Mouse (Mus musculus) kidney, adult 2 months (tissue): ENCODE measurements around the gene Spock1.

Experiments used
- CTCF ChIP-seq: fragments of 200-500 bp; conservative IDR thresholded peaks from 2 replicates; pipeline ENCODE4 v1.5.1; 2011; ENCODE audit warnings: low read depth, mild to moderate bottlenecking, control low read depth, low read length, moderate library complexity, mixed read lengths; ENCODE audit not compliant: insufficient read depth, insufficient read length
- POLR2A ChIP-seq: fragments of 200-500 bp; IDR thresholded peaks from one replicate; pipeline ENCODE4 v1.6.1; 2011; ENCODE audit warnings: low read depth, low read length, control low read depth

DNA sequence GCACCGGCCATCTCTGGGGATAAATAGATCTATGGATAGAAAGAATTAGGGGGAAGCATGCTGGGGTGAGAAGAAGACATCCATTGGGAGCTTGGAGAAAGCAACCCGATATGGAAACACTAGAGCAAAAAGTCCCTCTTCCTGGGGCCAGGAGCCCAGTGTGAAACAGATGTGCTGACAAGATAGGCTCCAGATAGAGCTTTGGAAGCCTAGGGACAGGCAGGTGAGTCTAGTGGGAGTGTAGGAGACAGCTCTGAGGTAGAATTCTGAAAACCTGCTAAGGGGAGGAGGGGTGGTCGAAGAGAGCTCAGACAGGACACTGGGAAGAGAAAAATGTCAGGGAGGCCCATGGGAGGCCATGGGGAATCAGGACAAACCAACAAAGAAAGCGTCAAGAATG is 260.7 kb downstream of the Spock1 start:
- TF ChIP-seq POLR2A (no peak), CTCF (no peak)
